Mouse (Mus musculus): ENCODE measurements at regions not wholly inside any gene's neighbourhood (a gene's known extent, or its start where the extent isn't known, plus 50 kb on each side); places are given as distances from the start of the nearest gene placed in this dataset.

DNA sequence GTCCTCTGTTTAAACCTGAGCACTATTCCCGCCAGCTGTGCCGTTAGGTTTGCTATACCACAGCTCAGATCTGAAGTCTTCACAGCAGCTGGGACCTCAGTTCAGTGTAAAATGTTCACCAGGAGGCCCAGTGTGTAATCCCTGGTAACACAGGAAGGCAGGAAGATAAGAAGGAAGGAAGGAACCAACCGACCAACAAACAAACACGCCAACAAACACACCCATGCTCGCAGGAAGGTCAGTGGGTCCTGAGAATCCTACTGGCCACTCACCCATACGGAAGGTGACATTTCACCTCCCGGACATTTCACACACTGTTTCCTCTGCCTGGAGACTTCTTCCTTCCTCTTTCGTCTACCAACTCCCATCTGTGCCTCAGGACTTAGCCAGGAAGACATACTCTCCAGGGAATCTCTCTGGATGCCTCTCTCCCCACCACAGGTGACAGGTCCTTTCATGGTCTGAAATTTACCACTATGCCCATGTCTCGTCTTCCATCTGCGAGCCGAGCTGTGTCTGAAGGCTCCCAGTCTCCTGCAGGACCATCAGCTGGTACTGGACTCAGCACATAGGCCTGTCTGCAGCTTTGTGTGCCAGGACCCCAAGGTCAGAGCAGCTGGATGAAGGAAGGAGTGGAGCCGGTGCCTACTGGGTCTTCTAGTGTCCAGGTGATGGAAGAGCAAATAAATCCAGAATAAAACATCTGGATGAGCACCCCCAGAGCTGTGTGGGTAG is 61.1 kb upstream of the Xpa start:
- H3K79me3 ChIP-seq (ENCODE audit: low read depth): no peaks in the 10 kb centered on the region
- TF ChIP-seq FOSL1 (IDR thresholded peaks at IDR 0.05; ENCODE audit: insufficient read depth, low read length, poor library complexity, severe bottlenecking) (no peak), MAX (IDR thresholded peaks at IDR 0.05) (no peak), USF1 (IDR thresholded peaks at IDR 0.05; ENCODE audit: low read depth) (no peak), CEBPB (IDR thresholded peaks at IDR 0.05; ENCODE audit: low read depth) (no peak), MYOD1 (IDR thresholded peaks at IDR 0.05; ENCODE audit: control insufficient read depth, insufficient read length, low read depth) (no peak), CTCF (IDR thresholded peaks at IDR 0.05; ENCODE audit: control insufficient read depth, insufficient read depth, insufficient read length) (no peak), MYOG (IDR thresholded peaks at IDR 0.05; ENCODE audit: control insufficient read depth, extremely low read depth, insufficient read length) (no peak)
- peaks cover 44% of the 10 kb centered on the region for H3K27me3 ChIP-seq (ENCODE audit: control insufficient read depth, insufficient read depth, insufficient read length)
- no peaks in the 10 kb centered on the region for H3K79me2 ChIP-seq (ENCODE audit: control insufficient read depth, insufficient read depth)
- H3K4me3 ChIP-seq (ENCODE audit: insufficient read depth, poor library complexity, severe bottlenecking): no peak overlapping the region
- H3K36me3 ChIP-seq (ENCODE audit: control insufficient read depth, insufficient read depth): no peaks in the 10 kb centered on the region
- no peak overlapping the region for H3ac ChIP-seq (ENCODE audit: control insufficient read depth, insufficient read length, low read depth)

DNA sequence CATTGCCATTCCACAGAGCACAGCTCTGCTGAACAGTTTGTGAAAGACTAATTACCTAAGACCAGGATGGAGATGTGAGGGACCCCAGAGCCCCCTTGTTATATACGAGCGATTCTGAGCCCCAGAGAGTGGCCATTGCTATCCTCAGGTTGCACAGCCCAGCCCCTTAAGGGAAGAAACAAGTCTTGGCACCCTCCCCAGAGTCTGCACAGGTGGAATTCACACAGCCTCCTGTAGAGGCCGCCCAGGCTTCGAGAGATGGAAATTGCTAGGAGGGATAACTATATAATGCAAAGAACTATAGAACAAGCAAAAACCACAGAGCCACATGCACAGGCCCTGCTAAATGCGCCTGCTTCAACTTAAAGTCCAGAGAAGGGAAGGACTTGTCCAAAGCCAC is 62.7 kb upstream of the Xpa start:
- no peaks in the 10 kb centered on the region for H3K36me3 ChIP-seq (ENCODE audit: control insufficient read depth, insufficient read depth)
- no peak overlapping the region for H3ac ChIP-seq (ENCODE audit: control insufficient read depth, insufficient read length, low read depth)
- no peaks in the 10 kb centered on the region for H3K79me2 ChIP-seq (ENCODE audit: control insufficient read depth, insufficient read depth)
- no peaks in the 10 kb centered on the region for H3K79me3 ChIP-seq (ENCODE audit: low read depth)
- TF ChIP-seq USF1 (IDR thresholded peaks at IDR 0.05; ENCODE audit: low read depth) (no peak), FOSL1 (IDR thresholded peaks at IDR 0.05; ENCODE audit: insufficient read depth, low read length, poor library complexity, severe bottlenecking) (no peak), MYOG (IDR thresholded peaks at IDR 0.05; ENCODE audit: control insufficient read depth, extremely low read depth, insufficient read length) (no peak), MYOD1 (IDR thresholded peaks at IDR 0.05; ENCODE audit: control insufficient read depth, insufficient read length, low read depth) (no peak), CEBPB (IDR thresholded peaks at IDR 0.05; ENCODE audit: low read depth) (no peak), CTCF (IDR thresholded peaks at IDR 0.05; ENCODE audit: control insufficient read depth, insufficient read depth, insufficient read length) (no peak), MAX (IDR thresholded peaks at IDR 0.05) (no peak)
- peaks cover 50% of the 10 kb centered on the region for H3K27me3 ChIP-seq (ENCODE audit: control insufficient read depth, insufficient read depth, insufficient read length)
- H3K4me3 ChIP-seq (ENCODE audit: insufficient read depth, poor library complexity, severe bottlenecking): no peak overlapping the region

GRCm38 (mm10) chr4:46268564-46269247 is 72.6 kb upstream of the Xpa start:
- Histone ChIP-seq H3K79me2 (ENCODE audit: control insufficient read depth, insufficient read depth) (no peaks in the 10 kb centered on the region), H3K27me3 (ENCODE audit: control insufficient read depth, insufficient read depth, insufficient read length) (peaks cover 55% of the 10 kb centered on the region), H3K36me3 (ENCODE audit: control insufficient read depth, insufficient read depth) (no peaks in the 10 kb centered on the region), H3ac (ENCODE audit: control insufficient read depth, insufficient read length, low read depth) (no peak overlapping the region), H3K4me3 (ENCODE audit: insufficient read depth, poor library complexity, severe bottlenecking) (no peak overlapping the region), H3K79me3 (ENCODE audit: low read depth) (no peaks in the 10 kb centered on the region)
- TF ChIP-seq MYOG (IDR thresholded peaks at IDR 0.05; ENCODE audit: control insufficient read depth, extremely low read depth, insufficient read length) (no peak), MAX (IDR thresholded peaks at IDR 0.05) (no peak), USF1 (IDR thresholded peaks at IDR 0.05; ENCODE audit: low read depth) (no peak), CEBPB (IDR thresholded peaks at IDR 0.05; ENCODE audit: low read depth) (no peak), MYOD1 (IDR thresholded peaks at IDR 0.05; ENCODE audit: control insufficient read depth, insufficient read length, low read depth) (no peak), CTCF (IDR thresholded peaks at IDR 0.05; ENCODE audit: control insufficient read depth, insufficient read depth, insufficient read length) (no peak), FOSL1 (IDR thresholded peaks at IDR 0.05; ENCODE audit: insufficient read depth, low read length, poor library complexity, severe bottlenecking) (no peak)

- no peaks in the 10 kb centered on the region for H3K36me3 ChIP-seq (ENCODE audit: control insufficient read depth, insufficient read depth)
- peaks cover 46% of the 10 kb centered on the region for H3K27me3 ChIP-seq (ENCODE audit: control insufficient read depth, insufficient read depth, insufficient read length)
- no peak for TF ChIP-seq CTCF (IDR thresholded peaks at IDR 0.05; ENCODE audit: control insufficient read depth, insufficient read depth, insufficient read length)
- no peak for TF ChIP-seq FOSL1 (IDR thresholded peaks at IDR 0.05; ENCODE audit: insufficient read depth, low read length, poor library complexity, severe bottlenecking)
- no peak for TF ChIP-seq MYOG (IDR thresholded peaks at IDR 0.05; ENCODE audit: control insufficient read depth, extremely low read depth, insufficient read length)
- no peak for TF ChIP-seq MYOD1 (IDR thresholded peaks at IDR 0.05; ENCODE audit: control insufficient read depth, insufficient read length, low read depth)
- no peak for TF ChIP-seq CEBPB (IDR thresholded peaks at IDR 0.05; ENCODE audit: low read depth)
- TF ChIP-seq MAX (IDR thresholded peaks at IDR 0.05): no peak
- no peak overlapping the region for H3K4me3 ChIP-seq (ENCODE audit: insufficient read depth, poor library complexity, severe bottlenecking)
- no peak overlapping the region for H3ac ChIP-seq (ENCODE audit: control insufficient read depth, insufficient read length, low read depth)
- no peaks in the 10 kb centered on the region for H3K79me2 ChIP-seq (ENCODE audit: control insufficient read depth, insufficient read depth)
- H3K79me3 ChIP-seq (ENCODE audit: low read depth): no peaks in the 10 kb centered on the region
Measured at GRCm38 (mm10) chr4:46271066-46271465, 72.3 kb upstream of the Foxe1 start.

DNA sequence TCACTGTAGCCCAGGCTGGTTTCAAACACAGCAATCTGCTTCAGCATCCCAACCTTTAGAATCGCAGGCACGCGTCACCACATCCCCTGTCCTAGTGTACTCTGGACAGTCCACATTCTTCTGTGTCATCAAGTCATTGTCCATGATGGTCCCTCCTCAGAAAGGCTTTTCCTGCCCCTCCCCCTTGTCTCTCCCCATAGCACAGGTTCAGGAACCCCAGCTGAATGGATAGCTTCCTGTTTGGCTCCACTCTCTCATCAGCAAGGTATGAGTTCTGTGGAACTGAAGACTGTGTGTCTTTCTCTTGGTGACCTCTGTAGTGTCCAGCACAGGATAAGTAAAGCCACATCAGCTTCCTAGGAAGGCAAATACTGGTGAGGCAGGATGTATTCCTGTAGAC is 67.6 kb upstream of the Foxe1 start:
- no peak overlapping the region for H3ac ChIP-seq (ENCODE audit: control insufficient read depth, insufficient read length, low read depth)
- H3K27me3 ChIP-seq (ENCODE audit: control insufficient read depth, insufficient read depth, insufficient read length): peaks cover 38% of the 10 kb centered on the region
- no peaks in the 10 kb centered on the region for H3K79me3 ChIP-seq (ENCODE audit: low read depth)
- no peaks in the 10 kb centered on the region for H3K79me2 ChIP-seq (ENCODE audit: control insufficient read depth, insufficient read depth)
- H3K4me3 ChIP-seq (ENCODE audit: insufficient read depth, poor library complexity, severe bottlenecking): no peak overlapping the region
- no peaks in the 10 kb centered on the region for H3K36me3 ChIP-seq (ENCODE audit: control insufficient read depth, insufficient read depth)
- TF ChIP-seq FOSL1 (IDR thresholded peaks at IDR 0.05; ENCODE audit: insufficient read depth, low read length, poor library complexity, severe bottlenecking) (no peak), MYOD1 (IDR thresholded peaks at IDR 0.05; ENCODE audit: control insufficient read depth, insufficient read length, low read depth) (no peak)
